Comparison of ENCODE assay signal across 18 mouse cellular contexts in the genomic region with DNA sequence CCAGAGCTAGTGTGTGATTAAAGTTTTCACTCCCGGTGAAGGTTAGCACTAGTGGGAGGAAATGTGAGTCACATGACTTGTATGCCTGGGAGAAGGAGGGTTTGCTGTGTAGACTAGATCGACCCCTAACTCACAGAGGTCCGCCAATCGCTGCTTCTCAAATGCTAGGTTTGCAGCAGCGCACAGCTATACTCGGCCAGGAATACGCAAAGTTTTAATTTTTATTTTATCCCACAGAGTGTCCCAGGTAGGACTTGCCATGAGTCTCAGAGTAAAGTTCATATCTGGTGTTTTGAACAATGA. TPM values are rescaled to one million over a fixed set of nuclear protein-coding genes. Genes with fewer than 3 reads are reported as not detected.
DNase-seq lines count a peak whose midpoint lies in the region; ATAC-seq and TF ChIP-seq lines count a peak whose summit lies in the region.
"Had no signal": no experiment of that assay in that cellular context is flagged by ENCODE, and none has a peak within 500 bp of the region (broad histone marks: within the 10 kb centered on the region; RNA-seq: fewer than 3 reads in every experiment).

No protein-coding gene starts in this region.

- no peaks in the 10 kb centered on the region for H3K27me3 ChIP-seq in kidney, embryonic 15.5 days
- 0 out of 2 replicates have a peak, but pooled peaks cover 5% of the 10 kb centered on the region for H3K27me3 ChIP-seq in forebrain, embryonic 16.5 days (replicated peaks; ENCODE audit: control insufficient read depth, insufficient read depth, low read length)
- H3K27me3 ChIP-seq in limb, embryonic 10.5 days (ENCODE audit: low read depth, poor library complexity, severe bottlenecking): no peaks in the 10 kb centered on the region
- H3K27me3 ChIP-seq in midbrain, postnatal 0 days (ENCODE audit: insufficient read depth, low read length): no peaks in the 10 kb centered on the region
- H3K27me3 ChIP-seq: liver, embryonic 13.5 days had no signal

- H3K27ac ChIP-seq in kidney, embryonic 15.5 days: no peak overlapping the region
- no peak overlapping the region; the same call in 1 of the 2 replicates for H3K27ac ChIP-seq in forebrain, embryonic 16.5 days (ENCODE audit: low read length)
- H3K27ac ChIP-seq in limb, embryonic 10.5 days: peak overlapping the region; percentile 12; the same call in 1 of the 2 replicates
- no peak overlapping the region for H3K27ac ChIP-seq in midbrain, postnatal 0 days (ENCODE audit: low read depth, low read length)
- H3K27ac ChIP-seq: liver, embryonic 13.5 days had no signal

- peak; percentile 76 for ATAC-seq in kidney, embryonic 15.5 days (replicated peaks; ENCODE audit: low FRiP score)
- peak; percentile 47 for ATAC-seq in forebrain, embryonic 16.5 days
- no peak for ATAC-seq in midbrain, postnatal 0 days (ENCODE audit: low FRiP score)
- no peak for ATAC-seq in inflammation-experienced regulatory T-cells, adult 6 months

- H3K9me3 ChIP-seq in kidney, embryonic 15.5 days (replicated peaks): no peaks in the 10 kb centered on the region
- no peaks in the 10 kb centered on the region for H3K9me3 ChIP-seq in forebrain, embryonic 16.5 days (ENCODE audit: control insufficient read depth, low read length)
- no peaks in the 10 kb centered on the region for H3K9me3 ChIP-seq in limb, embryonic 10.5 days (replicated peaks)
- no peaks in the 10 kb centered on the region for H3K9me3 ChIP-seq in midbrain, postnatal 0 days (ENCODE audit: low read length)
- H3K9me3 ChIP-seq: liver, embryonic 13.5 days; megakaryocyte, embryonic 14.5 days had no signal

- no peaks in the 10 kb centered on the region for H3K36me3 ChIP-seq in kidney, embryonic 15.5 days
- H3K36me3 ChIP-seq in forebrain, embryonic 16.5 days (ENCODE audit: control insufficient read depth, insufficient read depth): no peaks in the 10 kb centered on the region
- H3K36me3 ChIP-seq in limb, embryonic 10.5 days: no peaks in the 10 kb centered on the region
- no peaks in the 10 kb centered on the region for H3K36me3 ChIP-seq in midbrain, postnatal 0 days (ENCODE audit: insufficient read depth, low read length)
- H3K36me3 ChIP-seq: G1E; liver, embryonic 13.5 days had no signal

- H3K4me3 ChIP-seq in kidney, embryonic 15.5 days (replicated peaks): no peak overlapping the region
- no peak overlapping the region for H3K4me3 ChIP-seq in forebrain, embryonic 16.5 days (replicated peaks; ENCODE audit: low read length)
- no peak overlapping the region for H3K4me3 ChIP-seq in limb, embryonic 10.5 days
- no peak overlapping the region for H3K4me3 ChIP-seq in midbrain, postnatal 0 days (ENCODE audit: low read depth, low read length)
- H3K4me3 ChIP-seq: liver, embryonic 13.5 days; megakaryocyte, embryonic 14.5 days had no signal

- H3K4me1 ChIP-seq in kidney, embryonic 15.5 days: 0 out of 2 replicates have a peak, but pooled peaks cover 20% of the 10 kb centered on the region
- H3K4me1 ChIP-seq in forebrain, embryonic 16.5 days (replicated peaks; ENCODE audit: control insufficient read depth, insufficient read depth, low read length): peaks cover 14% of the 10 kb centered on the region; the same call in 1 of the 2 replicates
- H3K4me1 ChIP-seq in limb, embryonic 10.5 days: peaks cover 39% of the 10 kb centered on the region
- H3K4me1 ChIP-seq in midbrain, postnatal 0 days (ENCODE audit: insufficient read depth, low read length): no peaks in the 10 kb centered on the region
- H3K4me1 ChIP-seq: liver, embryonic 13.5 days; megakaryocyte, embryonic 14.5 days had no signal

- no peak for DNase-seq in kidney, postnatal 14 days
- no peak for DNase-seq in limb, embryonic 10.5 days (ENCODE audit: low spot score)
- peak; percentile 11 for DNase-seq in midbrain, postnatal 0 days (ENCODE audit: low spot score)
- no peak for DNase-seq in urinary bladder, adult 2 months (ENCODE audit: low spot score)
- DNase-seq in layer of hippocampus, adult 9-10 months (ENCODE audit: low spot score): no peak
- DNase-seq: gastrocnemius, postnatal 36 days; kidney, postnatal 36 days; liver, embryonic 13.5 days had no signal

- WGBS in kidney, embryonic 15.5 days: 70% methylated on average over 7 of the region's 7 CpGs
- 47% methylated on average over 7 of the region's 7 CpGs for WGBS in forebrain, embryonic 16.5 days
- WGBS in limb, embryonic 10.5 days: 83% methylated on average over 7 of the region's 7 CpGs
- WGBS in midbrain, postnatal 0 days: 49% methylated on average over 7 of the region's 7 CpGs

- H3K4me2 ChIP-seq in kidney, embryonic 15.5 days: no peak overlapping the region
- H3K4me2 ChIP-seq in forebrain, embryonic 16.5 days (ENCODE audit: low read length): 0 out of 2 replicates have a peak overlapping the region, but pooled peaks have one; percentile 10
- no peak overlapping the region for H3K4me2 ChIP-seq in midbrain, postnatal 0 days (ENCODE audit: low read depth, low read length, poor library complexity, severe bottlenecking)
- H3K4me2 ChIP-seq: liver, embryonic 13.5 days had no signal

- H3K9ac ChIP-seq in kidney, embryonic 15.5 days: no peak overlapping the region
- no peak overlapping the region for H3K9ac ChIP-seq in forebrain, embryonic 16.5 days (replicated peaks; ENCODE audit: low read depth, low read length)
- no peak overlapping the region for H3K9ac ChIP-seq in midbrain, postnatal 0 days (replicated peaks; ENCODE audit: low read length, poor library complexity, severe bottlenecking)
- H3K9ac ChIP-seq: liver, embryonic 13.5 days had no signal

- no peak for TF ChIP-seq CTCF in midbrain, postnatal 0 days (IDR thresholded peaks at IDR 0.05)

RNA-seq across cellular contexts. Expression of gene Klhl8, which starts 28.2 kb away (rescaled TPM):
- polyA plus RNA-seq in kidney, embryonic 15.5 days (2015; fragmentation: Nextera tagmentation; extraction: Ambion mirVana): 11.0 and 11.7 TPM in 2 replicates
- polyA plus RNA-seq in forebrain, embryonic 16.5 days (2015; fragmentation: Nextera tagmentation; extraction: Ambion mirVana): 48.8 and 53.4 TPM in 2 replicates
- 7.3 and 9.7 TPM in 2 replicates for polyA plus RNA-seq in limb, embryonic 10.5 days (2016; fragmentation: Nextera tagmentation; extraction: Ambion mirVana)
- 44.6 and 46.7 TPM in 2 replicates for total RNA-seq in midbrain, postnatal 0 days (2014; rRNA removed)
- polyA plus RNA-seq in midbrain, postnatal 0 days (2015; fragmentation: Nextera tagmentation; extraction: Ambion mirVana): 39.5 and 41.5 TPM in 2 replicates
- 9.4 and 11.6 TPM in 2 replicates for polyA plus RNA-seq in urinary bladder, adult 2 months (2012; rRNA removed)
- under 1 TPM; 0.19 to 0.75 (median 0.49) TPM for polyA plus RNA-seq in inflammation-experienced regulatory T-cells, adult 6 months (2017; shearing (Covaris generic))

RNA-seq across cellular contexts. Expression of gene Hsd17b13, which starts 37.9 kb away (rescaled TPM):
- polyA plus RNA-seq in kidney, embryonic 15.5 days (2015; fragmentation: Nextera tagmentation; extraction: Ambion mirVana): 0.27 and 0.49 TPM in 2 replicates
- not detected in 2 replicates for polyA plus RNA-seq in forebrain, embryonic 16.5 days (2015; fragmentation: Nextera tagmentation; extraction: Ambion mirVana)
- not detected in 2 replicates for polyA plus RNA-seq in limb, embryonic 10.5 days (2016; fragmentation: Nextera tagmentation; extraction: Ambion mirVana)
- total RNA-seq in midbrain, postnatal 0 days (2014; rRNA removed): not detected in 2 replicates
- polyA plus RNA-seq in midbrain, postnatal 0 days (2015; fragmentation: Nextera tagmentation; extraction: Ambion mirVana): 0.15 and 0.27 TPM in 2 replicates
- 1.4 and 1.7 TPM in 2 replicates for polyA plus RNA-seq in urinary bladder, adult 2 months (2012; rRNA removed)
- not detected for polyA plus RNA-seq in inflammation-experienced regulatory T-cells, adult 6 months (2017; shearing (Covaris generic))
- total RNA-seq: adrenal gland, adult 18-20 months; common myeloid progenitor, adult 5-6 weeks; G1E; gastrocnemius, postnatal 36 days; layer of hippocampus, postnatal 25 days; left cerebral cortex, postnatal 4 days had no signal
- polyA plus RNA-seq: G1E; heart, embryonic 14.5 days had no signal

Comparison
In these comparisons a context has a peak if more than half of its experiments do, and no peak if none do; other contexts are left out.
1. ATAC-seq: peak in kidney, embryonic 15.5 days (single experiment) and forebrain, embryonic 16.5 days (single experiment); none in midbrain, postnatal 0 days (single experiment) and inflammation-experienced regulatory T-cells, adult 6 months (single experiment).